Mouse (Mus musculus) CH12.LX (cell line): ENCODE results near the gene Cblb. TPM values are rescaled to one million over a fixed set of nuclear protein-coding genes. Genes with fewer than 3 reads are reported as not detected.

Source experiments
- DNase-seq: peaks from one replicate; pipeline ENCODE4 v3.0.0-alpha.2; 2013; ENCODE audit errors: extremely low read depth
- H3K27ac ChIP-seq: 2 replicates; pipeline ENCODE4 v1.5.1; 2012; ENCODE audit warnings: low read depth, mild to moderate bottlenecking, control low read depth, moderate library complexity; ENCODE audit not compliant: insufficient read depth
- H3K27me3 ChIP-seq: replicated peaks from 2 replicates; pipeline ENCODE3; 2012; ENCODE audit warnings: inconsistent platforms
- H3K36me3 ChIP-seq, 2 experiments: replicated peaks in 1 of 2; 2 replicates each; pipeline versions ENCODE3 to v1.6.1; 2012; ENCODE audit warnings: inconsistent platforms in 1 of 2, low read length in 1 of 2, mild to moderate bottlenecking in 1 of 2, mixed read lengths in 1 of 2, moderate library complexity in 1 of 2; ENCODE audit not compliant: control insufficient read depth in 1 of 2, insufficient read depth in 1 of 2
- H3K4me1 ChIP-seq, 2 experiments: 2 replicates each; pipeline ENCODE4 v1.6.1; 2012; ENCODE audit warnings: inconsistent platforms in 1 of 2, moderate library complexity in 1 of 2; ENCODE audit not compliant: insufficient read depth in 2 of 2, control insufficient read depth in 1 of 2
- H3K4me2 ChIP-seq: 2 replicates; pipeline ENCODE4 v1.6.1; 2012; ENCODE audit warnings: low read depth, mild to moderate bottlenecking, control low read depth; ENCODE audit not compliant: poor library complexity, insufficient read depth, severe bottlenecking
- H3K4me3 ChIP-seq, 3 experiments: fragments of 150-350 bp in 1 of 3; sonication (generic) in 1 of 3; replicated peaks in 1 of 3; 2 replicates each; pipeline versions ENCODE3 to v1.5.1; 2011 to 2012; ENCODE audit warnings: low read depth in 2 of 3, low read length in 2 of 3, mild to moderate bottlenecking in 2 of 3, moderate library complexity in 2 of 3, control low read depth in 1 of 3, improper control_type of control experiment in 1 of 3, inconsistent platforms in 1 of 3, mixed read lengths in 1 of 3; ENCODE audit not compliant: poor library complexity in 1 of 3
- H3K79me2 ChIP-seq: replicated peaks from 2 replicates; pipeline ENCODE4 v1.6.1; 2012; ENCODE audit warnings: mild to moderate bottlenecking, moderate library complexity; ENCODE audit not compliant: control insufficient read depth, poor library complexity, insufficient read depth, severe bottlenecking; ENCODE audit errors: extremely low read depth
- H3K9ac ChIP-seq: 2 replicates; pipeline ENCODE4 v1.6.1; 2012; ENCODE audit warnings: low read depth, mild to moderate bottlenecking, control low read depth, moderate library complexity; ENCODE audit not compliant: insufficient read depth
- H3K9me3 ChIP-seq: replicated peaks from 2 replicates; pipeline ENCODE3; 2012; ENCODE audit warnings: low read length, inconsistent platforms, mixed read lengths
- CHD1 ChIP-seq: IDR thresholded peaks from 2 replicates; pipeline ENCODE4 v1.6.1; 2012; ENCODE audit warnings: low read depth, low read length, improper control_type of control experiment, inconsistent platforms
- CTCF ChIP-seq, 2 experiments: IDR thresholded peaks in 1 of 2; conservative IDR thresholded peaks in 1 of 2; 2 replicates each; pipeline ENCODE4 v1.5.1; 2011 to 2012; ENCODE audit warnings: low read depth in 2 of 2, low read length in 2 of 2, improper control_type of control experiment in 1 of 2, inconsistent platforms in 1 of 2, mild to moderate bottlenecking in 1 of 2, moderate library complexity in 1 of 2
- EP300 ChIP-seq: IDR thresholded peaks from 2 replicates; pipeline ENCODE4 v1.6.1; 2011; ENCODE audit warnings: low read length, improper control_type of control experiment
- ETS1 ChIP-seq: conservative IDR thresholded peaks from 2 replicates; pipeline ENCODE4 v1.6.1; 2012; ENCODE audit warnings: low read depth, mild to moderate bottlenecking, inconsistent platforms, low read length, improper control_type of control experiment, moderate library complexity
- GABPA ChIP-seq: IDR thresholded peaks from 2 replicates; pipeline ENCODE4 v1.6.1; 2012; ENCODE audit warnings: low read depth, low read length, improper control_type of control experiment, inconsistent platforms; ENCODE audit not compliant: insufficient replicate concordance
- HCFC1 ChIP-seq: IDR thresholded peaks from 2 replicates; pipeline ENCODE4 v1.6.1; 2012; ENCODE audit warnings: low read depth, mild to moderate bottlenecking, inconsistent platforms, low read length, improper control_type of control experiment
- IRF4 ChIP-seq: IDR thresholded peaks from 2 replicates; pipeline ENCODE4 v1.6.1; 2014; ENCODE audit warnings: low read depth, mild to moderate bottlenecking, inconsistent platforms, low read length, improper control_type of control experiment
- JUN ChIP-seq: IDR thresholded peaks from 2 replicates; pipeline ENCODE4 v1.6.1; 2011; ENCODE audit warnings: low read depth, mild to moderate bottlenecking, low read length, improper control_type of control experiment, moderate library complexity; ENCODE audit not compliant: insufficient read depth
- MAZ ChIP-seq: IDR thresholded peaks from 2 replicates; pipeline ENCODE4 v1.6.1; 2012; ENCODE audit warnings: low read depth, mild to moderate bottlenecking, inconsistent platforms, low read length, improper control_type of control experiment, moderate library complexity
- MYC ChIP-seq: IDR thresholded peaks from 2 replicates; pipeline ENCODE4 v1.6.1; 2011; ENCODE audit warnings: low read depth, mild to moderate bottlenecking, improper control_type of control experiment, low read length
- NELFE ChIP-seq: IDR thresholded peaks from 2 replicates; pipeline ENCODE4 v1.6.1; 2011; ENCODE audit warnings: low read depth, low read length, improper control_type of control experiment
- NRF1 ChIP-seq: IDR thresholded peaks from 2 replicates; pipeline ENCODE4 v1.6.1; 2014; ENCODE audit warnings: low read depth, mild to moderate bottlenecking, inconsistent platforms, low read length, improper control_type of control experiment, moderate library complexity
- PAX5 ChIP-seq: IDR thresholded peaks from 2 replicates; pipeline ENCODE4 v1.6.1; 2012; ENCODE audit warnings: low read length, inconsistent platforms, mixed read lengths
- POLR2A ChIP-seq: IDR thresholded peaks from 2 replicates; pipeline ENCODE4 v1.6.1; 2011; ENCODE audit warnings: low read depth, mild to moderate bottlenecking, improper control_type of control experiment, low read length
- POLR2AphosphoS2 ChIP-seq: IDR thresholded peaks from 2 replicates; pipeline ENCODE4 v1.6.1; 2011; ENCODE audit warnings: low read depth, low read length, improper control_type of control experiment
- RCOR1 ChIP-seq: conservative IDR thresholded peaks from 2 replicates; pipeline ENCODE4 v1.6.1; 2012; ENCODE audit warnings: low read depth, mild to moderate bottlenecking, inconsistent platforms, low read length, improper control_type of control experiment
- TBP ChIP-seq: conservative IDR thresholded peaks from 2 replicates; pipeline ENCODE4 v1.6.1; 2011; ENCODE audit warnings: low read depth, low read length, improper control_type of control experiment
- TCF12 ChIP-seq: IDR thresholded peaks from 2 replicates; pipeline ENCODE4 v1.6.1; 2014; ENCODE audit warnings: low read depth, mild to moderate bottlenecking, inconsistent platforms, low read length, improper control_type of control experiment
- UBTF ChIP-seq: IDR thresholded peaks from 2 replicates; pipeline ENCODE4 v1.6.1; 2012; ENCODE audit warnings: low read depth, mild to moderate bottlenecking, inconsistent platforms, low read length, improper control_type of control experiment, moderate library complexity
- USF2 ChIP-seq: conservative IDR thresholded peaks from 2 replicates; pipeline ENCODE4 v1.6.1; 2011; ENCODE audit warnings: low read depth, low read length, improper control_type of control experiment
- ZKSCAN1 ChIP-seq: IDR thresholded peaks from 2 replicates; pipeline ENCODE4 v1.6.1; 2012; ENCODE audit warnings: low read depth, inconsistent platforms, low read length, improper control_type of control experiment, borderline replicate concordance
- ZMIZ1 ChIP-seq: IDR thresholded peaks from 2 replicates; pipeline ENCODE4 v1.6.1; 2012; ENCODE audit warnings: low read depth, mild to moderate bottlenecking, inconsistent platforms, low read length, improper control_type of control experiment
- dilution Hi-C: fragments of 300-500 bp; cut with MboI; formaldehyde crosslinking; loops from 2 replicates; pipeline ENCODE4 v1.14.3; 2020; ENCODE audit warnings: low sequenced_read_pairs; ENCODE audit not compliant: extremely low pct_unique_long_range_greater_than_20kb, extremely low pct_ligation_motif_present
- in situ Hi-C: fragments of 300-500 bp; cut with MboI; formaldehyde crosslinking; loops from 3 replicates; pipeline ENCODE4 v1.14.3; 2019; ENCODE audit warnings: low sequenced_read_pairs, low pct_ligation_motif_present, low pct_unique_long_range_greater_than_20kb, mixed read lengths
- polyA plus RNA-seq: library from polyadenylated mRNA; unstranded; fragments of >175 nt; gene quantifications from 2 replicates; pipeline ENCODE4 v1.2.1, GENCODE M21; 2012; ENCODE audit warnings: low read depth; ENCODE audit not compliant: insufficient read length
- total RNA-seq, 2 experiments: library from RNA; depleted of rRNA; stranded (reverse); fragments of 300-350 nt in 1 of 2; fragments of >200 nt in 1 of 2; gene quantifications; 2 replicates each; pipeline ENCODE4 v1.2.3; 2012 to 2014

Cblb gene
- total and polyA plus RNA-seq, 3 experiments: 3.5 to 18.9 (median 6.3) TPM

GRCm38 (mm10) chr16:52119003-52119402 lies 88.0 kb downstream of the Cblb start:
- Histone ChIP-seq H3K9ac (no peak overlapping the region), H3K4me1 (peaks cover 0 to 19% of the 10 kb centered on the region in 2 experiments; a peak in 2 of 4 replicates), H3K27me3 (no peaks in the 10 kb centered on the region), H3K27ac (no peak overlapping the region), H3K4me2 (no peak overlapping the region), H3K36me3 (peaks cover 0 to 50% of the 10 kb centered on the region in 2 experiments), H3K9me3 (no peaks in the 10 kb centered on the region), H3K4me3 (no peak overlapping the region), H3K79me2 (no peaks in the 10 kb centered on the region)
- dilution Hi-C loops: no loop called here
- TF ChIP-seq PAX5: no peak
- TF ChIP-seq HCFC1: no peak
- in situ Hi-C loops: no loop called here
- no peak for DNase-seq

- no peak overlapping the region for H3K27ac ChIP-seq
- no peak for DNase-seq
- in situ Hi-C loops (no loop called here), dilution Hi-C loops (no loop called here)
- TF ChIP-seq MYC: no peak
- no peak for TF ChIP-seq JUN
- TF ChIP-seq GABPA: no peak
- no peak for TF ChIP-seq IRF4
- no peak for TF ChIP-seq ZKSCAN1
- TF ChIP-seq ETS1: no peak
- TF ChIP-seq ZMIZ1: no peak
- TF ChIP-seq POLR2A: no peak
- no peak for TF ChIP-seq POLR2AphosphoS2
- no peak for TF ChIP-seq NRF1
- TF ChIP-seq NELFE: no peak
- TF ChIP-seq EP300: no peak
- TF ChIP-seq CHD1: no peak
- no peak for TF ChIP-seq CTCF (conservative IDR thresholded peaks at IDR 0.05 in 1 of 2, IDR thresholded peaks at IDR 0.05 in 1 of 2; ENCODE audit: low read depth in 2 of 2, low read length in 2 of 2)
- no peak for TF ChIP-seq MAZ
- TF ChIP-seq USF2: no peak
- no peak for TF ChIP-seq TBP
- TF ChIP-seq UBTF: no peak
- TF ChIP-seq TCF12: no peak
- no peak for TF ChIP-seq RCOR1
- no peak overlapping the region for H3K4me2 ChIP-seq
- H3K9ac ChIP-seq: no peak overlapping the region
- H3K36me3 ChIP-seq: peaks cover 0 to 45% of the 10 kb centered on the region in 2 experiments
- H3K9me3 ChIP-seq: no peaks in the 10 kb centered on the region
- peaks cover 0 to 10% of the 10 kb centered on the region in 2 experiments; a peak in 1 of 4 replicates for H3K4me1 ChIP-seq
- no peaks in the 10 kb centered on the region for H3K79me2 ChIP-seq
- H3K4me3 ChIP-seq: no peak overlapping the region
- no peaks in the 10 kb centered on the region for H3K27me3 ChIP-seq
Observed at GRCm38 (mm10) chr16:52124974-52125373, 93.9 kb downstream of the Cblb start.
